40 mouse cellular contexts compared by ENCODE assay signal in genomic region chr3:79297281-79297680, GRCm38 (mm10). TPM values are rescaled to one million over a fixed set of nuclear protein-coding genes. Genes with fewer than 3 reads are reported as not detected.
"Had no signal": no experiment of that assay in that cellular context is flagged by ENCODE, and none has a peak within 500 bp of the region (broad histone marks: within the 10 kb centered on the region; RNA-seq: fewer than 3 reads in every experiment).

No protein-coding gene starts in this region.

- DNase-seq: gastrocnemius, adult 2 months; gastrocnemius, postnatal 10 days; gastrocnemius, postnatal 25 days; heart, adult 2 months; heart, postnatal 14 days; heart, postnatal 36 days; kidney, adult 11 months; kidney, adult 2 months; kidney, adult 9 months; kidney, postnatal 14 days; kidney, postnatal 36 days; layer of hippocampus, adult 9-11 months; layer of hippocampus, postnatal 36 days; left cerebral cortex, postnatal 4 days had no signal

RNA-seq across cellular contexts. Expression of gene Gm17359, which starts 39.2 kb away (rescaled TPM):
- total RNA-seq: gastrocnemius, adult 2 months; gastrocnemius, postnatal 10 days; gastrocnemius, postnatal 25 days; gastrocnemius, postnatal 4 days; heart, adult 2 months; heart, postnatal 14 days; heart, postnatal 36 days; hematopoietic stem cell, adult 5-6 weeks; hindbrain, postnatal 0 days; layer of hippocampus, adult 18-20 months; layer of hippocampus, adult 8-10 months; layer of hippocampus, postnatal 14 days; layer of hippocampus, postnatal 36 days; left cerebral cortex, adult 18-20 months; left cerebral cortex, adult 8-10 months; left cerebral cortex, postnatal 10 days; left cerebral cortex, postnatal 25 days; left cerebral cortex, postnatal 4 days had no signal
- polyA plus RNA-seq: heart, embryonic 11.5 days; heart, embryonic 13.5 days; heart, embryonic 15.5 days; heart, postnatal 0 days; hindbrain, embryonic 11.5 days; hindbrain, embryonic 13.5 days; hindbrain, embryonic 15.5 days; hindbrain, postnatal 0 days; intestine, embryonic 14.5 days; intestine, embryonic 16.5 days; kidney, embryonic 15.5 days; kidney, postnatal 0 days; large intestine, adult 2 months; limb, embryonic 15.5 days; liver, embryonic 12.5 days; liver, embryonic 14.5 days; liver, embryonic 16.5 days had no signal
